Mouse (Mus musculus): ENCODE measurements at regions not wholly inside any gene's neighbourhood (a gene's known extent, or its start where the extent isn't known, plus 50 kb on each side); places are given as distances from the start of the nearest gene placed in this dataset.
A peak's percentile ranks its signal among the peaks of the same experiment; 100 is the strongest.

GRCm38 (mm10) chr9:53045788-53046187 lies 202.1 kb downstream of the Ddx10 start:
- no peak for DNase-seq (ENCODE audit: low read depth)
- no peak for TF ChIP-seq CTCF (IDR thresholded peaks at IDR 0.05; ENCODE audit: borderline replicate concordance, extremely low read depth, insufficient read depth, insufficient read length)
- TF ChIP-seq POLR2A (IDR thresholded peaks at IDR 0.05; ENCODE audit: borderline replicate concordance, extremely low read depth, insufficient read depth, insufficient read length, poor library complexity, severe bottlenecking), result no peak

- DNase-seq (ENCODE audit: low read depth), result no peak
- no peak for TF ChIP-seq CTCF (IDR thresholded peaks at IDR 0.05; ENCODE audit: borderline replicate concordance, extremely low read depth, insufficient read depth, insufficient read length)
- TF ChIP-seq POLR2A (IDR thresholded peaks at IDR 0.05; ENCODE audit: borderline replicate concordance, extremely low read depth, insufficient read depth, insufficient read length, poor library complexity, severe bottlenecking), result no peak
Measured at GRCm38 (mm10) chr9:53033797-53034196, 214.1 kb downstream of the Ddx10 start.

GRCm38 (mm10) chr9:53022096-53022495 lies 225.8 kb downstream of the Ddx10 start:
- DNase-seq (ENCODE audit: low read depth), result no peak
- TF ChIP-seq POLR2A (IDR thresholded peaks at IDR 0.05; ENCODE audit: borderline replicate concordance, extremely low read depth, insufficient read depth, insufficient read length, poor library complexity, severe bottlenecking), result no peak
- TF ChIP-seq CTCF (IDR thresholded peaks at IDR 0.05; ENCODE audit: borderline replicate concordance, extremely low read depth, insufficient read depth, insufficient read length), result no peak

GRCm38 (mm10) chr9:53010741-53011140 lies 237.1 kb downstream of the Ddx10 start:
- no peak for TF ChIP-seq POLR2A (IDR thresholded peaks at IDR 0.05; ENCODE audit: borderline replicate concordance, extremely low read depth, insufficient read depth, insufficient read length, poor library complexity, severe bottlenecking)
- no peak for TF ChIP-seq CTCF (IDR thresholded peaks at IDR 0.05; ENCODE audit: borderline replicate concordance, extremely low read depth, insufficient read depth, insufficient read length)
- DNase-seq (ENCODE audit: low read depth), result no peak

- no peak for DNase-seq (ENCODE audit: low read depth)
- TF ChIP-seq POLR2A (IDR thresholded peaks at IDR 0.05; ENCODE audit: borderline replicate concordance, extremely low read depth, insufficient read depth, insufficient read length, poor library complexity, severe bottlenecking) (no peak), CTCF (IDR thresholded peaks at IDR 0.05; ENCODE audit: borderline replicate concordance, extremely low read depth, insufficient read depth, insufficient read length) (no peak)
Measured at GRCm38 (mm10) chr9:53007395-53007794, 240.5 kb downstream of the Ddx10 start.

- DNase-seq (ENCODE audit: low read depth), result no peak
- TF ChIP-seq POLR2A (IDR thresholded peaks at IDR 0.05; ENCODE audit: borderline replicate concordance, extremely low read depth, insufficient read depth, insufficient read length, poor library complexity, severe bottlenecking) (no peak), CTCF (IDR thresholded peaks at IDR 0.05; ENCODE audit: borderline replicate concordance, extremely low read depth, insufficient read depth, insufficient read length) (no peak)
Measured at GRCm38 (mm10) chr9:53006085-53006484, 241.8 kb downstream of the Ddx10 start.

GRCm38 (mm10) chr9:53004253-53004978 lies 243.4 kb downstream of the Ddx10 start:
- TF ChIP-seq POLR2A (IDR thresholded peaks at IDR 0.05; ENCODE audit: borderline replicate concordance, extremely low read depth, insufficient read depth, insufficient read length, poor library complexity, severe bottlenecking) (no peak), CTCF (IDR thresholded peaks at IDR 0.05; ENCODE audit: borderline replicate concordance, extremely low read depth, insufficient read depth, insufficient read length) (no peak)
- DNase-seq (ENCODE audit: low read depth), result peak; percentile 85

GRCm38 (mm10) chr9:52976041-52976440 lies 271.8 kb downstream of the Ddx10 start:
- TF ChIP-seq POLR2A (IDR thresholded peaks at IDR 0.05; ENCODE audit: borderline replicate concordance, extremely low read depth, insufficient read depth, insufficient read length, poor library complexity, severe bottlenecking) (no peak), CTCF (IDR thresholded peaks at IDR 0.05; ENCODE audit: borderline replicate concordance, extremely low read depth, insufficient read depth, insufficient read length) (no peak)

GRCm38 (mm10) chr9:52965631-52966030 lies 282.2 kb downstream of the Ddx10 start:
- DNase-seq (ENCODE audit: low read depth), result no peak
- TF ChIP-seq POLR2A (IDR thresholded peaks at IDR 0.05; ENCODE audit: borderline replicate concordance, extremely low read depth, insufficient read depth, insufficient read length, poor library complexity, severe bottlenecking) (no peak), CTCF (IDR thresholded peaks at IDR 0.05; ENCODE audit: borderline replicate concordance, extremely low read depth, insufficient read depth, insufficient read length) (no peak)

More at GRCm38 (mm10) chr9:52976041-52976440, 271.8 kb downstream of the Ddx10 start:
- DNase-seq (ENCODE audit: low read depth), result no peak

- TF ChIP-seq CTCF (IDR thresholded peaks at IDR 0.05; ENCODE audit: borderline replicate concordance, extremely low read depth, insufficient read depth, insufficient read length) (no peak), POLR2A (IDR thresholded peaks at IDR 0.05; ENCODE audit: borderline replicate concordance, extremely low read depth, insufficient read depth, insufficient read length, poor library complexity, severe bottlenecking) (no peak)
Measured at GRCm38 (mm10) chr9:52959668-52960067, 280.1 kb upstream of the AI593442 start.

GRCm38 (mm10) chr9:52957245-52957644 lies 277.7 kb upstream of the AI593442 start:
- peak; percentile 38 for DNase-seq (ENCODE audit: low read depth)

More at GRCm38 (mm10) chr9:52959668-52960067, 280.1 kb upstream of the AI593442 start:
- DNase-seq (ENCODE audit: low read depth), result peak; percentile 60

GRCm38 (mm10) chr9:52944081-52944480 lies 264.5 kb upstream of the AI593442 start:
- peak; percentile 62 for DNase-seq (ENCODE audit: low read depth)
- TF ChIP-seq POLR2A (IDR thresholded peaks at IDR 0.05; ENCODE audit: borderline replicate concordance, extremely low read depth, insufficient read depth, insufficient read length, poor library complexity, severe bottlenecking), result no peak
- TF ChIP-seq CTCF (IDR thresholded peaks at IDR 0.05; ENCODE audit: borderline replicate concordance, extremely low read depth, insufficient read depth, insufficient read length), result no peak

More at GRCm38 (mm10) chr9:52957245-52957644, 277.7 kb upstream of the AI593442 start:
- TF ChIP-seq CTCF (IDR thresholded peaks at IDR 0.05; ENCODE audit: borderline replicate concordance, extremely low read depth, insufficient read depth, insufficient read length) (no peak), POLR2A (IDR thresholded peaks at IDR 0.05; ENCODE audit: borderline replicate concordance, extremely low read depth, insufficient read depth, insufficient read length, poor library complexity, severe bottlenecking) (no peak)

All from brain, embryonic 14.5 days (tissue).